Mouse (Mus musculus) monocyte, adult 5-6 weeks (primary cell): ENCODE data around the gene Zswim1. TPM values are rescaled to one million over a fixed set of nuclear protein-coding genes. Genes with fewer than 3 reads are reported as not detected.
A peak's percentile ranks its signal among the peaks of the same experiment; 100 is the strongest.
"Not testable (repeated sequence)": the region's sequence is repeated elsewhere in the genome, so short reads cannot be mapped to it uniquely, and the experiment has no call there.

Experiments
- ATAC-seq: fragments of 153-309, 156-312 bp; replicated peaks from 2 replicates; pipeline ENCODE4 v1.8.0; 2017; ENCODE audit warnings: mild to moderate bottlenecking; ENCODE audit not compliant: low TSS enrichment, insufficient number of reproducible peaks, severe bottlenecking, poor library complexity, low FRiP score
- total RNA-seq: library from RNA; stranded (forward); fragments of 200-1000, 200-491, 200-594 nt; gene quantifications from 3 replicates; pipeline ENCODE4 v1.2.3, GENCODE M21; 2017

Gene Zswim1
- total RNA-seq, 1 experiment from 2014 or later = 0.67 TPM

- ATAC-seq = peak; percentile 14; the same call in 1 of the 2 replicates
These were observed 697 bp downstream of the Zswim1 start for GRCm38 (mm10) chr2:164823181-164823585.

- no peak for ATAC-seq
These were observed 1.5 kb downstream of the Zswim1 start for GRCm38 (mm10) chr2:164823969-164824368.

- ATAC-seq = no peak
These were observed 3.0 kb downstream of the Zswim1 start for GRCm38 (mm10) chr2:164825521-164825920.

- ATAC-seq = no peak
These were observed 4.8 kb downstream of the Zswim1 start for GRCm38 (mm10) chr2:164827146-164827850.

GRCm38 (mm10) chr2:164828437-164828836, 6.0 kb downstream of the Zswim1 start, which contains the start of gene Spata25:
TSS of gene Spata25 (minus strand) at chr2:164828537.
- ATAC-seq = no peak

- ATAC-seq = no peak
These were observed 6.6 kb downstream of the Zswim1 start for GRCm38 (mm10) chr2:164829090-164829489.

- no peak for ATAC-seq
These were observed 8.5 kb downstream of the Zswim1 start for GRCm38 (mm10) chr2:164831029-164831428.

- ATAC-seq = 0 out of 2 replicates have a peak, but pooled peaks have one; percentile 0
These were observed 9.7 kb downstream of the Zswim1 start for GRCm38 (mm10) chr2:164832032-164832747.

GRCm38 (mm10) chr2:164832748-164833301, 10.3 kb downstream of the Zswim1 start, which contains the start of gene Ctsa:
TSS of gene Ctsa (plus strand) at chr2:164832873.
- peak; percentile 66 for ATAC-seq

- ATAC-seq = peak; percentile 52
These were observed 11.0 kb downstream of the Zswim1 start, which contains the start of gene Neurl2 for GRCm38 (mm10) chr2:164833314-164833959. TSS of gene Neurl2 (minus strand) at chr2:164833456.

- ATAC-seq = no peak
These were observed 12.0 kb downstream of the Zswim1 start for GRCm38 (mm10) chr2:164834531-164834930.

GRCm38 (mm10) chr2:164835164-164835563, 12.7 kb downstream of the Zswim1 start:
- no peak for ATAC-seq

GRCm38 (mm10) chr2:164845782-164846181, 23.3 kb downstream of the Zswim1 start:
- no peak for ATAC-seq

- ATAC-seq = no peak
These were observed 27.6 kb downstream of the Zswim1 start for GRCm38 (mm10) chr2:164850061-164850460.

- ATAC-seq = not testable (repeated sequence)
These were observed 33.1 kb downstream of the Zswim1 start for GRCm38 (mm10) chr2:164855572-164855971.

- ATAC-seq = peak; percentile 13
These were observed 34.0 kb downstream of the Zswim1 start for GRCm38 (mm10) chr2:164856309-164857100.

- ATAC-seq = peak; percentile 76
These were observed 34.8 kb downstream of the Zswim1 start, which contains the start of gene Pltp for GRCm38 (mm10) chr2:164857101-164857821. TSS of gene Pltp (minus strand) at chr2:164857711.
